Mouse (Mus musculus) CH12F3 (cell line): Measurements from ENCODE around the gene Txndc16.

Experiments used
- in situ Hi-C: fragments of 300-500 bp; cut with MboI; formaldehyde crosslinking; loops from 2 replicates; pipeline ENCODE4 v1.14.3; 2020; ENCODE audit warnings: low sequenced_read_pairs

Txndc16 gene

DNA sequence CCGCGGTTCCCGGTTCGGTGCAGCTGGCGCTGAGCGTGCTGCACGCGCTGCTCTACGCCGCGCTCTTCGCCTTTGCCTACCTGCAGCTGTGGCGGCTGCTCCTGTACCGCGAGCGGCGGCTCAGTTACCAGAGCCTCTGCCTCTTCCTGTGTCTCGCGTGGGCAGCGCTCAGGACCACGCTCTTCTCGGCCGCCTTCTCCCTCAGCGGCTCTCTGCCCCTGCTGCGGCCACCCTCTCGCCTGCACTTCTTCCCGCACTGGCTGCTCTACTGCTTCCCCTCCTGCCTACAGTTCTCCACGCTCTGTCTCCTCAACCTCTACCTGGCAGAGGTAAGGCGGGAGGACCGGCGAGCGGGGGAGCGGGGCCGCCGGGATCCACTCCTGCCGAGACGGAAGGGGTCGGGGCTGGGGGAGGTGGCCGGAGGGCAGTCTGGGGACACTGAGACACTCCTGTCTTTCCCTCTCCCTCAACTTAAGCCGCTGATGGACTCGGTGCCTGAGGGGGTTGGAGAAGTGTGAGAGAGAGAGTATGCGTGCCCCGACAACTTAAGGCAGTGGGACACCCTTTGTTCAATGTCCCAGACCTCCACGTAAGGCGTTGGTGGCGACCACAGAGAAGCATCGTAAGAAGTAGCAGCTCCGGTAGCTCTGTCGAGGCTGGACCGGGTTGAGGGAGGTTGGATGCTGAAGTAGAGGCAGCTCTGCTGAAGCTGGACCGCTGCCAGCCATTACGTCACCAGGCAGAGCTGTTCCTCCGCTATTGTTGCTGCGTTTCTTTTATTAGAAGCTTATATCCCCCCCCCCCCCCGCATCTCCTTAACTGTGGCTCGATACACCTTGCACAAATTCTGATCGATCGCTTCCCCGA is at the start of gene Txndc16:
TSS of gene Txndc16 (minus strand) at position 239 of the 867 bp plus-strand sequence.
- in situ Hi-C loops: loop anchor here (10.0 kb wide), 1 partner anchor 64 kb away; no protein-coding TSS in a partner anchor

DNA sequence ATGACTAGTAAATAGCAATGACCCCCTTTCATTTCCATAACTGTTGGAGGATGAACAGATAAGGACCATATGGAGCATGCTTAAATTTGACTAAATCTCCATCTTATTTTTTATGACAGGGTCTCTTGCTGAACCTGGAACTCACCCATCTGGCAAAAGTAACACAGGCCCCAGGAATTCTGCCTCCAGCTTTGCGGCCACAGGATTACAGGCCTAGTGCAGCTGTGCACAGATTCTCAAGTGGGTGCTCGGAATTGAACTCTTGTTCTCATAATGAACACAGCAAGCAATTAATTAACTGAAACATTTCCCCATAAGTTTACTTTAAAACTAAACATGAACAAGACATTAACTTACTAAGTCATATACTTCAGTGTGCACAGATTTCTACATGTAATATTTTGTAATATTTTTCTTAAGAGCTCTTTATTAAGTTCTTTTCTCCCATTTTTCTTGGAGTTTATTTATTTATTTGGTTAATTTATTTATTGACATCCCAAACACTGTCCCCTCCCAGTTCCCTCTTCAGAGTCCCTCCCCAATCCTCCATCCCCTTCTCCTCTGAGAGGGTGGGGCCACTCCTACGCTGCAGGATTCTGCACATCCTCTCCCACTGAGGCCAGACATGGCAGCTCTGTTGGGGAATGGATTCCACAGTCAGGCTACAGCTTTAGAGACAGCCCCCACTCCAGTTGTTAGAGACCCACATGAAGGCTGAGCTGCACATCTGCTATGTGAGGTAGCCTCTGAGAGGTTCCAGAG is 43.9 kb upstream of the Txndc16 start:
- in situ Hi-C loops: no loop called here

DNA sequence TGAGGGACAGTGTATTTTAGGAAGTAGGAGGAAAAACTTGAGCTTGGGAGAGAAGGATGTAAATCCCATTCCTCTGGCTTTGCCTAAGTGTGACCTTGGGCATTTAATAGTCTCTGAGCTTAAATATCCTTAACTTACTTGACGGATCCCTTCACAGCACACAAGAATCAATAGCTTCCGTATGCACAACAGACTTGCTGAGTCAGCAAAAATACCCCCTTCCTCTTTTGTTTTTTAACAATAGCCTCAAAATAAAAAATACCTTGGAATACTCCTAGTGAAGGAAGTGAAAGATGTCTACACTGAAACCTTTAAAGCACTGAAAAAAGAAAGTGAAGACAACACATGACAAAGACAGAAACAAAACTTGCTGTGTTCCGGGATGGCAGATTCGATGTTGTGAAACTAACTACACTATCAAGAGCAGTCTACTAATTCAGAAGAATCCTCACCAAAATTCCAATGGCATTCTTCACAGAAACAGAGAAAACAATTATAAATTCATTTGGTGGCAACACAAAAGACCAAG is 31.5 kb upstream of the Txndc16 start:
- in situ Hi-C loops: no loop called here

DNA sequence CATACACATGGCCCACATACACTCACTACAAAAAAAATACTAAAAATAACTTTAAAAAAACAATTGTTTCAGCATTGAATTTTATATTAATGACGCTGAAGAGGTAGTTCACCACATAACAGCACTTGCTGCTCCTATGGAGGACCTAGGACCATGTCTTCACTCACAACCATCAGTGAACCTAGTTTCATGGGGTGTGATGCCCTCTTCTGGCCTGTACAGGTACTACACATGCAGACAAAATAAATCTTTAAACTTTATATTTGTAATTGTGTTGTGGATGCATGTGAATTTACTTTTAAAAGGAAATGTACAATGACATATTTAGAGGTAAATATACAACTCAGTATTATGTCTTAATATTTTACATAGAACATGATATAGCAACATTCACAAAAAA is 21.5 kb upstream of the Txndc16 start:
- in situ Hi-C loops: no loop called here

DNA sequence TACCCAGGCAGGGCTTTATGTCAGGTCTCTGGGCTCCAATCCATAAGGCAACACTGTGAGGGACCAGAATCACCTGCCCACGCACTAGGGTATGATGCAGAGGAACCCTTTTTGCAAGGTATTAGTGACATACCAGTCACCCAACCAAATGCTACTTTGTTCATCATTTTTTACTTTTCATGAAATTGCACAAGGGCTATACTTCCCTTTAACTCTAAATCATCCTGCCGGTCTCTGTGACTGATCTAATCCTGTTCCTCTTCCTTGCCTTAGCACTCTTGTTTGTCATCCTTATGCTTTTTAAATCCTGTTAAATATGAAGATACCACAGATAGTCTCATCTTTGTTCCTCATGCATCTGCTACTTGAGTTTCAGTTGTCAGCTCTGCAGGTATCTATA is 18.9 kb upstream of the Txndc16 start:
- in situ Hi-C loops: no loop called here

DNA sequence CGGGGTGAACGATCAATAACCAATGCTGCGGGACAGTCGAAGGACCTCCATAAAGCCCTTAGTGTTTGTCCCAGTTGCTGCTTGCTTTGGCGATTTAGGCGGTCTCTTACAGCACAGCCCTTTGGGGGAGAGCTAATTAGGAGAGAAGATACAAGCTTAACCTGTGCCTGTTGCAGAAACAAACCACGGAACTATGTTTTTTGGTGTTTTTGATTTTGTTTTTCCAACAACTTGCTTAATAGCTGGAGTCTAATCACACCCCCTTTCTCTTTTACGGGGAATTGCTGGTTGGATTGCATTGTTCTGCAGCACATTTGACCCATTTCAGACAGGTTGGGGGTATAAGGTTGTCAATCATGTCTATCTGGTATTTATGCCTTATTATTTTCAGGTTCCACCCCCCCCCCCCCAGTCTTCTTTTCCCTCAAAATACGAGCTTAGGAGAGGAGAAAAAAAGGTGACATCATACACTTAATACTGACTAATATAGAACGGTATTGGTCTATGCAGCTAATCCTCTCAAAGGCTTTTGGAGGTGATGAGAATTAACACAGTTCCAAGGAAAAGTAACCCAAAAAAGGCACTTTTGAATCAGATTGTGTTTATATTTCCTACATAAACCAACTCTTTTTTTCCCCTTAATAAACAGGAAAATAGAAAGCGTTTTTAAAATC is 966 bp upstream of the Txndc16 start:
- in situ Hi-C loops: loop anchor here (10.0 kb wide), 1 partner anchor 64 kb away; no protein-coding TSS in a partner anchor

DNA sequence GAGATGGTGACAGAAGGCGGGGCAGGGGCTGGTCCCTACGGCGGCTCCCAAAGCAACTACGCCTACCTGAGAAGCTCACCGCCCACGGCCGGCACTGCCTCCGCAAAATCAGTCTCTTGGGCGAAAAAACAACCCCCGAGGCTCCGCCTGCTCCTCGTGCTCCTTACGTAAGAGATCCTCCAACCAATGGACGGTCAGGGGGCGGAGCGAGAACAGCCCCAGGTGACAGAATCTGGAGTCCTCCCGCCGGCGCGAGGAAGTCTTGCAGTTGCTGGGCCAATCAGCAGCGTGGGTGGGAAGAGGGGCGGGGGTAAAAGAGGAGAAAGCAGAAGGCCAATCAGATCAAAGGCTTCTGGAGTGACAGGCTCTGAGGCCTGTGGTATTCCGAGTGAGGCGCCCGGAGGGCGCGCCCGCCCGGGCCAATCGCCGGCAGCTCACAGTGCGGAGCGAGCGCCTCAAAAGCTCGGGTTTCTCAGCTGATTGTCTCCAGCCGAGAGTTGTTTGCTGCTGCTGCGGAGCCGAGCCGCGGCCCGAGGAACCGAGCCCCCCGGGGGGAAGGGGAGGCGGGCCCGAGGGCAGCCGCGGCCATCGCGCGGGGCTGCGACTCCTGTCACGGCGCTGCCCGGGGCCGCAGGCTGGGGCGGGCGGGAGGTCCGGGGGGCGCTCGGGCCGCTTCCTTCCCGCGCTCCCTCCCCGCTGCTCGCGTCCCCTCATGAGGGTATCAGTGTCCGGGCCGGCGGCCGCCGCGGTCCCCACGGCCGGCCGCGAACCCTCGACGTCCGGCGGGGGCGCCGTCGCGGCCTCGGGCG is 643 bp downstream of the Txndc16 start, which contains the start of gene Gpr137c:
TSS of gene Gpr137c (plus strand) at position 437 of the 809 bp plus-strand sequence.
- in situ Hi-C loops: loop anchor here (10.0 kb wide), 1 partner anchor 65 kb away; no protein-coding TSS in a partner anchor

DNA sequence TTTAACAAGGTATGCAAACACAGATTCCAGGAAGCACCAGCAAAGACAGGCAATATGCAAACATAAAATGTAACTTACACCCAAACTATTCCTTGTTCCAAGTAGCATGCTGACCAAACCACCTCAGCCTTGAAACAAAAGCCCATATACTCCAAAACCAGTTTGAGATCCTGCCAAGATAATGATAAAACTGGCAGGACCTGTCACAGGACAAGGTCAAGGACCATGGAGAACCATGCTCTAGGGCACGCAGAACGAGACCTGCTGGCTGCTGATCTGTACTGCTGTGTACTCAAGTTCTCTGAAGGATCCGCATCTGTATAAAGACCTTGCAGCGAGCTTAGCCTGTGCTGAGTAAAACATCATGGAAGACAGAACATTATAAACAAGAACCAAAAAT is 2.4 kb downstream of the Txndc16 start:
- in situ Hi-C loops: no loop called here

DNA sequence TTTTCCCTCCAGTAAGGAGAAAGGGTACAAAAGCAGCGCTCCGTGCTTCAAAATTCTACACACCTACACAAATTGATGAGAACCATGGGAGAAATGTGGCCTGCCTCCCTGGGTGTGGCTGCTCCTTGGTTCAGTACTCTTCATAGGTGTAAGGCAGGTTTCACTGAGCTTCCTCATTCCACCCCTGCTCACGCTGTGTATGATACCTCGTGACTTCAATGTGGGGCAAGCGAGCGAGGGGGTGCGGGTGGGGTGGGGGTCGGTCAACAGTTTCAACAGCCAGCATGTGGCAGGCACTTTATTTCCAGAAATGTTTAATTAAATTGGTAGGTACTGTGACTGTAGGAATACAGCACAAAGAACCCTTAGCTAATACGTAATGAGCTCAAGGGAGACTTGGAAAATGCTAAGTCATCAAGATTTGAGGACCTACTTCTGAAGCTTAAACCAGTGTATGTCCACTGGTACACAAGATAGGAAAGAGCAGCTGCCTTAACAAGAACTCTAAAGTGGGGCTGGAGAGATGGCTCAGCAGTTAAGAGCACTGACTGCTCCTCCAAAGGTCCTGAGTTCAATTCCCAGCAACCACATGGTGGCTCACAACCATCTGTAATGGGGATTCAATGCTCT is 3.3 kb downstream of the Txndc16 start:
- in situ Hi-C loops: no loop called here

DNA sequence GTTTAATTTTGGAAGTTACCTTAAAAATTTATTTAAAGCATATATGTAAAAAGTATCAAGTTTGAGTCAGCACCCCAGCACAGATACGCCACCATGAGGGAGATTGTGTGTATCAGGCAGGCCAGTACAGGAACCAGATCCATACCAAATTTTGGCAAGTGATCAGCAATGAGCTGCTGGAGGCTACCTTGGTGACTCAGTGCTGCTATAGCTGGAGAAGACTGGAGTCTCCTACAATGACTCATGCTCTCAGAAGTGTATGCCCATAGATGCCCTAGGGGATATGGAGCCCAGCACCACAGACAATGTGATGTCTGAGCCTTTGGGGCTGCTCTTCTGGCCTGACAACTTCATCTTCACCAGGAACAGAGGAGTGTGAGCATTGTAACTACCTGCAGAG is 8.7 kb downstream of the Txndc16 start:
- in situ Hi-C loops: no loop called here

DNA sequence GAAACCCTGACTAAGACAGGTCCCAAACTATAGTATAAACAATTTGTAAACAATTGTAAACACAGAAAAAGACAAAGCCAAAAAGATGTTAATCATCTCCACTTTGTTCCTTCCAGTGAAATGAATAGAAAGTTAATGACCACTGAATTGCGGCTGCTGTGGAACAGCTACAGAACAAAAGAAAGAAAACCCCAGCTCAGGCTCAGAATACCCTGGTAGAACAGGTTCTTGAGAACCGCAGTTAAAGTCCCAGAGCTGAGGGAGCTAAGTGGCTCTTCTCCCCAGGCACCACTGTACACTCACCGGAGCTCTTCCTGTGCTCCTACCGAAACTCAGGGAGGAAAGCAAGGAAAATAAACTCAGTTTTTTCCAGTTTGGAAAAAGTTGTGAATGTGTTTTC is 9.4 kb downstream of the Txndc16 start:
- in situ Hi-C loops: no loop called here

DNA sequence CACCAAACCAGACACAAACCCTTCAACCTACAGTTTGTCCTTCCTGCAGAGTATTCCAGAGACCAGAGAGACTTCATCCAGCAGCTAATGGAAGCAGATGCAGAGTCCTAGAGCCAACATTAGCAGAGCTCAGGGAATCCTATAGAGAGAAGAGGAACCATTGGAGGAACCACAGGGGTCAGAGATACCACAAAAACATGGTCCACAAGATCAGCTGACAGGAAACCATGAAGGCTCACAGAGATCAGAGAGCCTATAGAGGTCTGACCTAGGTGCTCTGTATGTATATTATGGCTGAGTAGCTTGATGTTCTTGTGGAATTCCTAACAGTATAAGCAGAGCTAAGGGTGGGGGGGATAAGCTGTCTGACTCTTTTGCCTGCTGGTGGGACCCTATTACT is 19.5 kb downstream of the Txndc16 start:
- in situ Hi-C loops: no loop called here

DNA sequence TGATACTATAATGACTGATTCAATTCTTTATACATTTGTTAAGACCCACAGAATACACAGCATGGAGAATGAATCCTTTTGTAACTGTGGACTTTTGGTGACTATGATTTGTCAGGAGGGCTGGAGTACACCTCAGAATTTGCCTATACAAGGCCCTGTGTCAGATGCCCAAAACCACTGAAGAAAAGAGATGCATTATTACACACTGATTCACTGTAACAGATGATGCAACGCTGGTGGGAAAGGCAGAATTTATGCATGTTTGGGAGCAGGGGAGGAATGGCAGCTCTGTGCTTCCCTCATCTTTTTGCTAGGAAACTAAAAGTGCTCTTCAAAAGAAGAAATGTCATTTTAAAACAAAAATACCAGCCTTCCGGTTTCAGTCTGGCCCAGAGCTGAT is 29.1 kb downstream of the Txndc16 start:
- in situ Hi-C loops: no loop called here

DNA sequence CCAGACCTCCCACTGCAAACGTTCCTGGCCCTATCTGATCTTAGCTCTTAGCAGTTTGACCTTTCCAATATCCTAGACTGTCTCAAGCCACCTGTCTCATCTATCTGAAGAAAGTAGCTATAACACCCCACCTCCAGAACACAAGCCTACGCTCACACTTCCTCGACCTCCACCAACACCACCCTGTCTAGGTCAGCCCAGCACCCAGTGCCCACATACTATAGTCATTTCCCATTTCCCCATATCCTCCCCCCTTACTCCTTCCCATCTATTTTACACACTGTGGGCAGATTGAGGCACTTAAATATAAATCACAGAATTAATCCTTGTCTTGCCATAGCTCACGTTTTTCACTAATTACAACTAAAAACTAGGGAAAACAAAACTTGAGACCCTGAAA is 38.5 kb downstream of the Txndc16 start:
- in situ Hi-C loops: no loop called here

DNA sequence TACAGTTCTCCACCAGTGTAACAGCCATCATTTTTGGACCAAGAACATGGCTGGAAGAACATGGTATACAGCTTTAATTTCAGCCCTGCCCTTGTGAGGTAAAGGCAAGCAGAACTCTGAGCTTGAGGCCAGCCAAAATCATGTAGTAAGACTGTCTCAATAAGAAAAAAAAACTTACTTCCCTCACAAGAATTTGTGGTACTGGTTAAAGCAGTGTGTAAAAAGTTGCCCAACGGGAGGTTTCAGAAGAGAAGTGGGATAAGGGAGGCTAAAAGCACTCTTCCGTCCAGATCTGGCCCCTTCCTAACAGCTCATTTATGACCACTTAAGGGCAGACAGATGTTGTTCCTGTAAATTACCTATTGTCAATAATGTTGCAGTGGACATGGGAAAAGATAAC is 40.5 kb downstream of the Txndc16 start:
- in situ Hi-C loops: no loop called here

DNA sequence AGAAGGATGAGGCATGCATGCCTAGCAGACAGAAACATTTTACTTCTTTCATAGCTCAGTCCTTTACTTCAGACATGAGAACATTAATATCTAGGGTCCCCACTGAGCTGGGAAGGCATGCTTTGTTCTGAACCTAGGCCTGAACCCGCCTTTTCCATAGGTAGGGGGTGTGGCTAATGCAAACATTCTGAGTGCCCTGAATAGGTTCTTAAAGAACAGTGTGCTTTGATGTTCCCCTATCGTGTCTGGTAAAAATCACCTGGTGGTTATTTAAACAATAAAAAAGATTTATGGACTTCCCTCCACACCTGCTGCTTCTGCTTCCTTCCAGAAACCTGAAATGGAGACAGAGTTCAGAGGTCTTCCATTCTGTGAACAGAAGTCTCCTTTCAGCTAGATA is 40.9 kb downstream of the Txndc16 start:
- in situ Hi-C loops: no loop called here

DNA sequence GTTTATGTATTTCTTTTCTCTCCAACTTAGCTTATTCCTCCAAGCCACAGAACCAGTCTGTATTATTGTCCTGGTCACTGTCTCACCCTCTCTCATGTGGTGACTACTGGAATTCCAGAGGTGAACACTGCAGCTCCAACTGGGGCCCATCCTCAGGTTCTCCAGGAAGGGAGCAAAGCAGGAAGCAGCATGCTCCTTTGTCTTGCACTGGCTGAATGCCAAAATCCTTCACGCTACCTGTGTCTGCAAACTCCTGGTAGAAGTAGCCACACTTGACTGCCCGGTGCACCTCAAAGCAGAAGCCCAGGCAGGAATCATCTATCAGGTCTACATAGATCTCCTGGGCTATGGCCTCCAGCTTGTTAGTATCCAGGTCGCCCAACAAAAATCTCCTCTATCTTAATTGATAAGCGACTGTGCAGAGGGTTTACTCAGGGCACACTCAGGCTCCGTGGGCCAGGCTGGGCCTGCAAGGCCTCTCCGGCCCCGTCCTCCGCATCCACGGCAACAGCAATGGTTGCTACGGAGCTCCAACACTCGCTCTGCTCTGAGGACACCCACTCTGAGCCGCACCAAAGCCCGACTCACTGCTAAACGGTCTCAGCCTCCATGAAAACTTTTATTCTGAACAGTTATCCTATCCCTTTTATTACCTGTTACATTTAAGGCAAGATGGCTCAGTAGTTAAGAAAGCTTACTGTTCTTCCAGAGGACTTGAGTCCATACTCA is 45.0 kb downstream of the Txndc16 start:
- in situ Hi-C loops: no loop called here

DNA sequence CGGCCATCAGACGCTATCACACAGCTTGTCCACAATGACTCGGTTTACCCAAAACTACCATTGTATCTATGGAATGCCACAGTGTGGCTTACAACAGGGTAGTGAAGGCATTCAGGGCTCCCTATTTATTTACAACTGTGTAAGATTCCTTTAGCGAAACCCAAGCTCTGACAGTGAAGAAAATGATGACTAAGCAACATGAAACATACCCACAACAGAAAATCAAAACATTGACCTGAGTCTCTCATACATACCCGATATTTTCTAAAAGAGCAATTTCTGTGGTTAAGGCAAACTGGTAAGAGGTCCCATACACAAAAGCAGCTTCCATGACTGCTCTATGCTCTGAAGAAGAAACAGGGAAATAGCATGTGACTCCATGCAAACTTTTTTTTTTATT is 47.9 kb downstream of the Txndc16 start:
- in situ Hi-C loops: no loop called here

DNA sequence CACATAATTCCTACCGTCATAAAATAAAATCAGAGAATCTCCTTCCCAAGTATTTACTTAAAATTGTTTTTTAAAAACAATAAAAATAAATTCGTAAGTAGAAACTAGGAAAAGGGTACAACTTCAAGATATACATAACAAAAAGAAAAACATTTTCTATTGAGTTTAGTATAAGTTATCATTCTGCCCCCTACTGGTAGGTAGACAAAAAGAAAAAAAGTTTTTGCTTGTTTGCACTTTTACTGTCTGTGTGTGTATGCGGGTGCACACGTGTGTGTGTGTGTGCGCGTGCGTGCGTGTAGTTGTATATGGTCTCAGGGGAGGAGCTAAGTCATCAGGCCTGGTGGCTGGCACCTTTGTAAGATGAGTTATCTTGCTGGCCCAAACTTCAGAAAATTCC is 52.8 kb downstream of the Txndc16 start:
- in situ Hi-C loops: no loop called here
